Mouse (Mus musculus): ENCODE results near the gene Hic2.

GRCm38 (mm10) chr16:17239409-17239808, 6.0 kb downstream of the Hic2 start:
- TF ChIP-seq POLR2A (IDR thresholded peaks at IDR 0.05; ENCODE audit: borderline replicate concordance, control insufficient read depth, low read depth, low read length), result no peak
- TF ChIP-seq CTCF (IDR thresholded peaks at IDR 0.05; ENCODE audit: control insufficient read depth, insufficient read depth, low read length), result no peak
